Mouse (Mus musculus): Measurements from ENCODE around the gene Dpp6.

The Dpp6 gene

GRCm38 (mm10) chr5:27056436-27056835, 239.4 kb downstream of the Dpp6 start:
- DNase-seq (ENCODE audit: low read depth, low spot score): no peak

- DNase-seq (ENCODE audit: low read depth, low spot score): no peak
These were observed 243.1 kb downstream of the Dpp6 start for GRCm38 (mm10) chr5:27060114-27060513.

GRCm38 (mm10) chr5:27063871-27064270, 246.9 kb downstream of the Dpp6 start:
- no peak for DNase-seq (ENCODE audit: low read depth, low spot score)

- no peak for DNase-seq (ENCODE audit: low read depth, low spot score)
These were observed 249.8 kb downstream of the Dpp6 start for GRCm38 (mm10) chr5:27066837-27067236.

GRCm38 (mm10) chr5:27075131-27075591, 258.2 kb downstream of the Dpp6 start:
- DNase-seq (ENCODE audit: low read depth, low spot score): peak; percentile 61

GRCm38 (mm10) chr5:27076046-27076445, 259.0 kb downstream of the Dpp6 start:
- DNase-seq (ENCODE audit: low read depth, low spot score): no peak

- DNase-seq (ENCODE audit: low read depth, low spot score): no peak
These were observed 260.8 kb downstream of the Dpp6 start for GRCm38 (mm10) chr5:27077821-27078220.

- DNase-seq (ENCODE audit: low read depth, low spot score): no peak
These were observed 264.3 kb downstream of the Dpp6 start for GRCm38 (mm10) chr5:27081275-27081674.

GRCm38 (mm10) chr5:27083762-27084161, 266.8 kb downstream of the Dpp6 start:
- no peak for DNase-seq (ENCODE audit: low read depth, low spot score)

GRCm38 (mm10) chr5:27108221-27108620, 291.2 kb downstream of the Dpp6 start:
- no peak for DNase-seq (ENCODE audit: low read depth, low spot score)

GRCm38 (mm10) chr5:27122479-27122878, 305.5 kb downstream of the Dpp6 start:
- peak; percentile 12 for DNase-seq (ENCODE audit: low read depth, low spot score)

- DNase-seq (ENCODE audit: low read depth, low spot score): no peak
These were observed 305.9 kb downstream of the Dpp6 start for GRCm38 (mm10) chr5:27122944-27123343.

- DNase-seq (ENCODE audit: low read depth, low spot score): no peak
These were observed 309.0 kb downstream of the Dpp6 start for GRCm38 (mm10) chr5:27126034-27126433.

- DNase-seq (ENCODE audit: low read depth, low spot score): no peak
These were observed 316.2 kb downstream of the Dpp6 start for GRCm38 (mm10) chr5:27133196-27133595.

- DNase-seq (ENCODE audit: low read depth, low spot score): no peak
These were observed 317.5 kb downstream of the Dpp6 start for GRCm38 (mm10) chr5:27134436-27135005.

- no peak for DNase-seq (ENCODE audit: low read depth, low spot score)
These were observed 330.5 kb downstream of the Dpp6 start for GRCm38 (mm10) chr5:27147397-27147945.

GRCm38 (mm10) chr5:27151017-27151416, 334.0 kb downstream of the Dpp6 start:
- no peak for DNase-seq (ENCODE audit: low read depth, low spot score)

GRCm38 (mm10) chr5:27155671-27156070, 338.7 kb downstream of the Dpp6 start:
- DNase-seq (ENCODE audit: low read depth, low spot score): no peak

- no peak for DNase-seq (ENCODE audit: low read depth, low spot score)
These were observed 339.4 kb downstream of the Dpp6 start for GRCm38 (mm10) chr5:27156366-27156765.

GRCm38 (mm10) chr5:27161122-27161645, 344.2 kb downstream of the Dpp6 start:
- no peak for DNase-seq (ENCODE audit: low read depth, low spot score)

GRCm38 (mm10) chr5:27168550-27168949, 351.5 kb downstream of the Dpp6 start:
- no peak for DNase-seq (ENCODE audit: low read depth, low spot score)

GRCm38 (mm10) chr5:27184963-27185362, 368.0 kb downstream of the Dpp6 start:
- no peak for DNase-seq (ENCODE audit: low read depth, low spot score)

- DNase-seq (ENCODE audit: low read depth, low spot score): no peak
These were observed 374.4 kb downstream of the Dpp6 start for GRCm38 (mm10) chr5:27191242-27191969.

Measured in ES-CJ7 (cell line).